Mouse (Mus musculus): ENCODE measurements around the gene Cabin1. TPM values are rescaled to one million over a fixed set of nuclear protein-coding genes. Genes with fewer than 3 reads are reported as not detected.

Gene Cabin1
- polyA plus RNA-seq, 1 experiment from 2014 or later, result 36.6 TPM

DNA sequence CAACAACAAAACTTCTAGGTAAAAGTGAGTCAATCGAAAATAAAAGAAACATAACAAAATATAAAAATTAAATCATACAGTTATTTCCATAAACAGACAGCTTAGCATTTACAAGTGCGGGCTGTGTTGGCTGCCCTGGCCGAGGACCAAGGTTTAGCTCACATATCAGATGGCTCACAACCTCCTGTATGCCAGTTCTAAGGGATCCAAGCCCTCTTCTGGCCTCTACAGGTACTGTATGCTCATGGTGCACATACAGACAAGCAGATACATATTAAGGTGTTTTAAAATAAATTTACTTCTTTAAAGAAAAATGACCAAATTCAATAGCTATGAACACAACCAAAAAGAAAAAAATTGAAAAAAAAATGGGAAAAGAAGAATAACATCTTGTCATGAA lies 3.8 kb downstream of the Cabin1 start:
- Histone ChIP-seq H3K27me3 (ENCODE audit: poor library complexity, severe bottlenecking) (no peaks in the 10 kb centered on the region), H3K4me1 (peaks cover 17% of the 10 kb centered on the region), H3K4me3 (no peak overlapping the region), H3K9me3 (no peaks in the 10 kb centered on the region), H3K27ac (no peak overlapping the region), H3K36me3 (replicated peaks) (peaks cover 59% of the 10 kb centered on the region)
- DNase-seq (ENCODE audit: extremely low spot score, low spot score), result no peak
- WGBS, result 95% methylated on average over 3 of the region's 3 CpGs

DNA sequence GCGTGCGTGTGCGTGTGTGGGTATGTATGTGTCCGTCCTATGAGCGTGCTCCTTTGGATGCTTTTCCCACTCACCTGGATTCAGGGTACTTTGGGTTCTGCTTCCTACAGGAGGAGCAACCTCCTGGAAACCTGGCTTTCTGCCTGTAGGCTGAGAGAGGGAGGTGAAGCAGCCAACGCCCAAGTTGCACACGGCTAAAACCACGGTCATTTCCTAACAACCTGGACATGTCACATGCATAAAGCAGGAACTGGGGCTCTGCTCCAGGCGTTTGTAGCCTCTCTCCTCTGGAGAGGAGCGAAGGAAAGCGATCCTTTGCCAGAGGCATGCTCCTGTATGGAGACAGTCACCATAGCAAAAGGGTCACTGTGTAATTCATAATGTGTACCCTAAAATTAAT lies 7.4 kb downstream of the Cabin1 start:
- Histone ChIP-seq H3K9me3 (no peaks in the 10 kb centered on the region), H3K4me3 (no peak overlapping the region), H3K36me3 (replicated peaks) (peaks cover 93% of the 10 kb centered on the region), H3K4me1 (no peaks in the 10 kb centered on the region), H3K27me3 (ENCODE audit: poor library complexity, severe bottlenecking) (no peaks in the 10 kb centered on the region), H3K27ac (no peak overlapping the region)
- DNase-seq (ENCODE audit: extremely low spot score, low spot score), result no peak
- WGBS, result 94% methylated on average over 11 of the region's 11 CpGs

DNA sequence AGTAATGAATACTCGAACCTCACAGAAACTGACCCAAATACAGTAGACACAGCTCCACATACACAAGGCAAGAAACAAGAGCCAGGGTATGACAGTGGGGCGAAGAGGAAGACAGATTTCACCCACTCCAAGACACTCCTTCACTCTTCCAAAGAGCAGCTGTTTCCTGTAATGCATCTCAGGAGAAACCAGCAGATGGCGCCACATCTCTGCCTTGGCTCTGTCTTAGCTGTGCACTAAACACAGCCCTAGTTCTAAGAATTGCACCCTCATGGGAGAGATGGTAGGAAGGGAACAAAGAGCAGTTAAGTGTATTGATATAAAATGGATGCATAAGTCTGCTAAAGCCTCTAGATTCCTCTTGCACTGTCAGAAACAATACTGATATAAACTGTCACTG lies 20.1 kb downstream of the Cabin1 start:
- Histone ChIP-seq H3K4me3 (no peak overlapping the region), H3K4me1 (no peaks in the 10 kb centered on the region), H3K36me3 (replicated peaks) (peaks cover 100% of the 10 kb centered on the region), H3K27ac (no peak overlapping the region), H3K9me3 (no peaks in the 10 kb centered on the region), H3K27me3 (ENCODE audit: poor library complexity, severe bottlenecking) (no peaks in the 10 kb centered on the region)
- WGBS, result 50% methylated on average over 3 of the region's 3 CpGs
- DNase-seq (ENCODE audit: extremely low spot score, low spot score), result peak; percentile 66

DNA sequence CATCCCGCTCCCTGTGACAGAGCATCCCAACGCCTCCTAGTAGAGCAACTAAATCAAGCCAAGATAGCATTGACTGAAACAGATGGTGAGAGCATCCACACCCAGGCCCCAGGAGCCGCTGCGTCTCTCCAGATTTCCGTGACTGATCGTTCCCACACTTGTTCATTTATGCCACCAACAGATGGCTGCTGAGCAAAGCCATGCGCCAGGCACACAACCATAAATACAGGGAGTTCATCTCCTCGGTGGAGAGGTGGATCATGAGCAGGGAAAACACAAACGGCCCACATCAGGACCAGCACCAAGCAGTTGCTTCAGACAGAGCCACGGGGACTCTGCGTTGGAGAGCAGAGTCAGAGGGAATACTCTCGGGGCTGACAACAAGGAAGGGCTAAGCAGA lies 20.8 kb downstream of the Cabin1 start:
- peaks cover 100% of the 10 kb centered on the region for H3K36me3 ChIP-seq (replicated peaks)
- H3K27ac ChIP-seq, result no peak overlapping the region
- H3K4me3 ChIP-seq, result no peak overlapping the region
- H3K4me1 ChIP-seq, result no peaks in the 10 kb centered on the region
- no peaks in the 10 kb centered on the region for H3K27me3 ChIP-seq (ENCODE audit: poor library complexity, severe bottlenecking)
- 92% methylated on average over 12 of the region's 12 CpGs for WGBS
- DNase-seq (ENCODE audit: extremely low spot score, low spot score), result no peak
- H3K9me3 ChIP-seq, result no peaks in the 10 kb centered on the region

DNA sequence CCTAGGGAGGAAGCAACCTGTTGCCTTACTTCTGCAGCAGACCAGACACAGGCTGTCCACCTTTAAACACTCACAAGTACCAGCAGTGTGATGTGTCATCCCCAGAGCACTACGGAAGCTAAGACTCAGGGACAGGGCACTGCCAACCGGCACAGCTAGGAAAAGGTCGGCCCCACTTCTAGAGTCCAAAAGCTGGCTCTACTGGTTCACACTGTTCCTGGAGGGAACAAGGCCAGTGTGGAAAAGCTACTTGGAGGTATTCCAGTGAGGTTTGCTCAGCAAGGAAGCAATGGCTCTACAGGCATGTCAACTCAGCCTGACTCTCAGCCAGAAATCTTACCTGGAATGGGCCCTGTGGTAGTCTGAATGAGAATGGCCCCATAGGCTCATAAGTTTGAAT lies 23.3 kb downstream of the Cabin1 start:
- H3K4me3 ChIP-seq, result no peak overlapping the region
- no peak for DNase-seq (ENCODE audit: extremely low spot score, low spot score)
- no peak overlapping the region for H3K27ac ChIP-seq
- H3K9me3 ChIP-seq, result no peaks in the 10 kb centered on the region
- H3K4me1 ChIP-seq, result no peaks in the 10 kb centered on the region
- H3K36me3 ChIP-seq (replicated peaks), result peaks cover 100% of the 10 kb centered on the region
- 95% methylated on average over 3 of the region's 3 CpGs for WGBS
- H3K27me3 ChIP-seq (ENCODE audit: poor library complexity, severe bottlenecking), result no peaks in the 10 kb centered on the region

DNA sequence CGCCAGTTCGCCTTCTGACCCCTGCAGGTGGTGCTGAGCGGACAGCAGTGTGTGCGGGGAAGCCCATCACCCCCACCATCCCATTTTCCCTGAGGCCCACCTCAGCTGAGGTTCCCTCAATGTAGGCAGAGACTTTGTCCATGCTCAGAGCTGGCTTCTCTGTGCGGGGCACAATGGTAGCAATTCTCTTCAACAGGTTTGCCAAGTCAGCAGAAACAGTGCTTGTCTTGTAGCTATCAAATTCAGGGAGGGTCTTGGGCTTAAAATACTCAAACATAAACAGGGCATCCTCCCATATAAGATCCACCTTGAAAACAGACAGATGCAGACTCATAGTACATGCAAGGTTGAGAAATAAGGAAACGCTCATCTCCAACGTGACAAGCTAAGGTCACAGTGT lies 38.7 kb downstream of the Cabin1 start:
- Histone ChIP-seq H3K9me3 (no peaks in the 10 kb centered on the region), H3K4me3 (no peak overlapping the region), H3K27me3 (ENCODE audit: poor library complexity, severe bottlenecking) (no peaks in the 10 kb centered on the region), H3K27ac (no peak overlapping the region), H3K36me3 (replicated peaks) (peaks cover 94% of the 10 kb centered on the region), H3K4me1 (no peaks in the 10 kb centered on the region)
- no peak for DNase-seq (ENCODE audit: extremely low spot score, low spot score)
- 93% methylated on average over 7 of the region's 7 CpGs for WGBS

DNA sequence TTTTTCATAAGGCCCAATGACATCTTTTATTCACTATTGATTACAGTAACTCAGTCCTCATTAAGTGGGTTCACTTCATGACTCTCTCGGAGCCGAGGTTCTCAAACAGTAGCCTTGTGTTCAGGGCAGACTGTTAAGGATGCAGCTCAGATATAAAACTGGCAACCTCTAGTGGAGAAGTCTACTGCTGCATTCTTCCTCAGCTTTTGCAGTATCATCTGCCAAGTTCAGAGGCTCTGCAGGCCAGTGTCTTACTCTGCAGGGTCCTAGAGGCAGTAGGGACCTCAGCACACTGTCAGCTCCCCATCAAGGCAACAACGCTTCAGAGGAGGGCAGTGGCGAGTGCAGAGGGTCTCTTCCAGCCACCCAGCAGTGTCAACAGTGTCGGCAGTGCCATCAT lies 43.9 kb downstream of the Cabin1 start:
- Histone ChIP-seq H3K9me3 (no peaks in the 10 kb centered on the region), H3K4me3 (no peak overlapping the region), H3K36me3 (replicated peaks) (peaks cover 98% of the 10 kb centered on the region), H3K27ac (no peak overlapping the region), H3K4me1 (no peaks in the 10 kb centered on the region), H3K27me3 (ENCODE audit: poor library complexity, severe bottlenecking) (no peaks in the 10 kb centered on the region)
- no peak for DNase-seq (ENCODE audit: extremely low spot score, low spot score)
- WGBS, result 91% methylated on average over 5 of the region's 5 CpGs

DNA sequence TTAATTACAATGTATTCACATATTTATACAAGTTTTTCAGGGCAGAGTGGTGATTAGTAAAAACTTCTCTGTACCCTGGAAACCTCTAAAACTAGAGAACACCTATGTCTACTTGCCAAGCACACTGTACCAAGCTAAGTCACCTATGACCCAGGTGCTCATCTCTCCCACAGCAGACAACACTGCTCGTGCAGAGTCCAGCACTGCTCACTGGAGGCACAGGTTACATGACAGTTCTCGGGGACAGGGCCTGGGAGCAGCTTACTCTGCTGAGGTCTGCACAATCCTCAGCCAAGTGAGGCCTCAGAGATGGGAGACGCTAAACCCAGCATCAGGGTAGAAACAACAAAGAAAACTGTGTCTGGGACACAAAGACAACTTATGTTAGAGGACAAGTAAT lies 49.3 kb downstream of the Cabin1 start:
- Histone ChIP-seq H3K9me3 (no peaks in the 10 kb centered on the region), H3K4me3 (no peak overlapping the region), H3K27ac (no peak overlapping the region), H3K36me3 (replicated peaks) (peaks cover 100% of the 10 kb centered on the region), H3K4me1 (no peaks in the 10 kb centered on the region), H3K27me3 (ENCODE audit: poor library complexity, severe bottlenecking) (no peaks in the 10 kb centered on the region)
- WGBS, result 84% methylated on average over 3 of the region's 3 CpGs
- DNase-seq (ENCODE audit: extremely low spot score, low spot score), result no peak

DNA sequence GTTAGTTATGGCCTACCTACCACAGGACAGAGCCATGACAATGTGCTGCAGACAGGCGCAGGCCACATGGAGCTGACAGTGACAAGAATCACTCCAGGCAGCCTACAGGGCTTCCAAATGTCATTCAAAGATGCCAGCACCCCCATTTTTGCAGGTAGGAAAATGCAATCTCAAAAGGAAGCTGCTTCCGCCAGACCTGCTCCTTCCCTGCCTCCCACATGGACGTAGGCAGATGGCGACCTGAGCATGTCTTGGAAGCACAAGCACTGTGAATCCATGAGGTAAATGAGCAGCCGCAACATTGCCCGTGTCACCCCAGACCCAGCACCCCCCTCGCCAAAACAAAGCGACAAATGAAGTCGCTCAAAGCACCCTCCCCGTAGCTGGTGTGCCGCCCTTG lies 51.1 kb downstream of the Cabin1 start:
- no peak for DNase-seq (ENCODE audit: extremely low spot score, low spot score)
- H3K9me3 ChIP-seq, result no peaks in the 10 kb centered on the region
- 92% methylated on average over 11 of the region's 11 CpGs for WGBS
- 0 out of 2 replicates have a peak, but pooled peaks cover 4% of the 10 kb centered on the region for H3K4me1 ChIP-seq
- peaks cover 100% of the 10 kb centered on the region for H3K36me3 ChIP-seq (replicated peaks)
- no peak overlapping the region for H3K27ac ChIP-seq
- no peaks in the 10 kb centered on the region for H3K27me3 ChIP-seq (ENCODE audit: poor library complexity, severe bottlenecking)
- H3K4me3 ChIP-seq, result no peak overlapping the region

DNA sequence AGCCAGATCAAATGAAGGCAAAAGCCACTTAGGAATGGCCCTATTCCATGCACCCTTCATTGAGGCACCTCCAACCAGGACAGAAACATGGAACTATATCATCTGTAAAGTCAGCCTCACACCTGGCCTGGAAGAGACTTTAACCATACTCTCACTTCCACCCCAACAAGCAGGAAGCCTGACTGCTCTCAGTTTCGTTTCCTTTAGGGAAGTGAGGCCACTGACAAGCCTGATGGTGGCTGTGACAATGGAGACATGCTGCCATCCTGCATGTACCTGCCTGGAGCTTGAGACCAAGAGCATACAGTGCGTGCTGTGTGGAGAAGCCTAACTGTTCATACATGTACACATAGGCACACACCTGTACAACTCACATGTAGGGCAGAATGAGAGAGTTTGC lies 53.9 kb downstream of the Cabin1 start:
- H3K4me1 ChIP-seq, result peaks cover 15% of the 10 kb centered on the region
- 97% methylated on average over 2 of the region's 2 CpGs for WGBS
- H3K9me3 ChIP-seq, result no peaks in the 10 kb centered on the region
- peaks cover 97% of the 10 kb centered on the region for H3K36me3 ChIP-seq (replicated peaks)
- no peaks in the 10 kb centered on the region for H3K27me3 ChIP-seq (ENCODE audit: poor library complexity, severe bottlenecking)
- DNase-seq (ENCODE audit: extremely low spot score, low spot score), result no peak
- H3K4me3 ChIP-seq, result no peak overlapping the region
- H3K27ac ChIP-seq, result no peak overlapping the region

DNA sequence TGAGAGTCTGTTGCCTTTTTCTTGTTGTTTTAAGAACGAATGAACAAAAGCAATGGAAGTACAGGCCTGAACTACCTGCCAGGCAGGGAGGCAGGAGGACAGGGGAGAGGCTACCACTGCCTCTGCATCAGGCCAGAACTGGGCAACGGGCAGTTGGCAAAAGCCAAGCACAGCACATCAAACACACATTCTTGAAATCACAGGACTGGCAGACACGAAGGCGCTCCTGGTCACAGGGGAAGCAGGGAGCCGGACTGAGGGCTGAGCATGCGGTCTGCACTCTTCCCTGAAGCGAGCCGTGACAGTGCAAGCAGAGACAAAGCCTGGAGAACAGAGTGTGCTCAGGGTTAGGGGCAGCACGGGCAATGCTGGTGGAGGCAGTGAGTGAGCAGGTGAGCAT lies 54.9 kb downstream of the Cabin1 start:
- Histone ChIP-seq H3K27me3 (ENCODE audit: poor library complexity, severe bottlenecking) (no peaks in the 10 kb centered on the region), H3K9me3 (no peaks in the 10 kb centered on the region), H3K27ac (no peak overlapping the region), H3K4me3 (no peak overlapping the region), H3K36me3 (replicated peaks) (peaks cover 96% of the 10 kb centered on the region), H3K4me1 (peaks cover 25% of the 10 kb centered on the region)
- no peak for DNase-seq (ENCODE audit: extremely low spot score, low spot score)
- 89% methylated on average over 9 of the region's 9 CpGs for WGBS

DNA sequence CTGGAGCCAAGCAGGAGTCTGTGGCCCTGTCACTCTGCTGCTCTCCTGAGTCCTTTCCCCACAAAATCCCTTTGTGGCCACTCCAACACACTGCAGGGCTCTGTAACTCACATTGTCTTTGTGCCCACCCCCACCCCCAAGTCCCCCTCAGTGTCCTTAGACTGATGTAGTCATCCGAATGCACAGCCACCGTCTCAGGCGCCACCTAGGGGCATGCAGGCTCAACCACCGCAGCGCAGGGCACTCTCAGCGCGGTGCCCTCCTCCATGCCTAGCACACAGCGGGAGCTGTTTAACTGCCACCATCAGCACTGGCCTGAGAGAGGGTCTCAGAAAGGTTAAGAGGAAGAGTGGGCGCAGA lies 55.5 kb downstream of the Cabin1 start:
- WGBS, result 40% methylated on average over 9 of the region's 9 CpGs
- H3K4me1 ChIP-seq, result peaks cover 28% of the 10 kb centered on the region
- H3K27me3 ChIP-seq (ENCODE audit: poor library complexity, severe bottlenecking), result no peaks in the 10 kb centered on the region
- no peak for DNase-seq (ENCODE audit: extremely low spot score, low spot score)
- H3K36me3 ChIP-seq (replicated peaks), result peaks cover 89% of the 10 kb centered on the region
- H3K9me3 ChIP-seq, result no peaks in the 10 kb centered on the region
- H3K27ac ChIP-seq, result no peak overlapping the region
- H3K4me3 ChIP-seq, result no peak overlapping the region

DNA sequence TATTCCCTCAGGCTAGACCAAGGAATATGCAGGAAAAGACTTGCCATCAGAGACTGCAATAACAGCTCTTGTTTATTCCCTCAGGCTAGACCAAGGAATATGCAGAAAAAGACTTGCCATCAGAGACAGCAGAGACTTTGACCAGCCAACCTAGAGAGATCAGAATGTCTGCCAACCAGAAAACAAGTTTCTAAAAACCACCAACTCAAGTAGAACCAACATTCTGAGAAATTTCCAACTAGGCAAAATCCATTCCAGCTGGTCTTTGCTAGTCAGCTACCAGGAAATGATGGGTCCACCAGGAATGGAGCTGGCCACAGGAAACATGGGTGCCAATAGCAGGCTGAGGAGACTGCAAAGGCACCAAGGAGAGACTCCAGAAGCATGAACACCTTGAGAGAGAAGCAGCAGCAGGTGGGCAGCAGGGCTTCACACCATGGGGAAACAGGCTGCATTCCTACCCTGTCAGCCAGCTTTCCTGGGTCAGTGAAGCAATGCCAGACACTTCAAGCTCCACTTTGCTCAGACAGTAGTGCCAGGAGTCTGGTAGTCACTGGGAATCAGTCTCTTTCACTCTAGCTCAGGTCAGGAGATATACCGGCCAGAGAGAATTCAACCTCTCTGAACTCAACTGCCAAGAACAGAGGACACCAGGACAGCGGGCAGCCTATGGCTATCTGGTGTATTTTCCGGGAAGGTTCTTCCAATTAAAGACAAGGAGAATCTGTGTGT lies 56.1 kb downstream of the Cabin1 start:
- Histone ChIP-seq H3K4me3 (no peak overlapping the region), H3K4me1 (peaks cover 28% of the 10 kb centered on the region), H3K27me3 (ENCODE audit: poor library complexity, severe bottlenecking) (no peaks in the 10 kb centered on the region), H3K36me3 (replicated peaks) (peaks cover 88% of the 10 kb centered on the region), H3K27ac (no peak overlapping the region; the same call in 1 of the 2 replicates), H3K9me3 (no peaks in the 10 kb centered on the region)
- no peak for DNase-seq (ENCODE audit: extremely low spot score, low spot score)
- 82% methylated on average over 3 of the region's 3 CpGs for WGBS
